Mouse (Mus musculus): ENCODE measurements around the gene Pbrm1.

Pbrm1 gene

GRCm38 (mm10) chr14:31081147-31081546, 62.2 kb downstream of the Pbrm1 start:
- DNase-seq = no peak

GRCm38 (mm10) chr14:31087433-31087832, 68.5 kb downstream of the Pbrm1 start:
- no peak for DNase-seq

GRCm38 (mm10) chr14:31088515-31088914, 69.6 kb downstream of the Pbrm1 start:
- no peak for DNase-seq

GRCm38 (mm10) chr14:31089918-31090317, 71.0 kb downstream of the Pbrm1 start:
- no peak for DNase-seq

- DNase-seq = no peak
Observed at GRCm38 (mm10) chr14:31105156-31105555, 86.2 kb downstream of the Pbrm1 start.

DNA sequence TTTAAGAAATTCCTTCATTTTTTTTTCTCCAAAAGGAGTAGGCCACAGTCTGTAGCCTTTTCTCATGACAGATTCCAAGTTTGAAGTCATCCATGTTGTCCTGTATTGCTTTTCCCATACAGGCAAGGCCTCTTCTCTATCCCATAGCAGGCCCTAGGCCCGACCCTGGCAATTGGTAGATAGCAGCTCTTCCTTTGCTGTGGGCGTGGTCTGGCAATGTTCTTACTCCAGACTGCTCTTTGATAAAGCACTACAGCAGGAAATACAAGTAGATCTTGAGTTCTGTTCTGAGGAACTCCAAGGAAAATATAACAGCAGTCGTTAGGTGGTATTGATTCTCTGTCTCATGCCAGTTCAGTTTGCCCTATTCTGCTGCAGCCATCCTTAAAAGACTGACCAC, 91.7 kb downstream of the Pbrm1 start:
- no peak for DNase-seq

DNA sequence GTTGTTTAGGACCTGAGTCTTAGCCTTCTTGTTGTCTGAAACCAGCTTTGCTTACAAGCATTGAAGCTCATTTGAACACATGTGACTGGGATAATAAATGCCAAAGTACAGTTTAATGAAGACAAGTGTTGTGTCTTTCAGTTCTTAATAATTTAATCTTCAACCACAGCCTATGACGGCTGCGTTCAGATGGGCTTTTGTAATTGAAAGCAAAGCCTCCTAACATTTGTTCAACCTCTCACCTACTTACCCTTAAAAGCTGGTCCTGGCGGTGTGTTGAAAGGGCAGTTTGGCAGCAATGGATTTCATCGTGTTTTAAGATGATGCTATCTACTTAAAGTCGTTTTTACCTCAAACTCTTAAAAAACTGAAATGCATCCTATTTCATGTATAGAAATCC, 93.2 kb downstream of the Pbrm1 start:
- peak; percentile 30 for DNase-seq

GRCm38 (mm10) chr14:31114011-31114410, 95.1 kb downstream of the Pbrm1 start:
- no peak for DNase-seq

DNA sequence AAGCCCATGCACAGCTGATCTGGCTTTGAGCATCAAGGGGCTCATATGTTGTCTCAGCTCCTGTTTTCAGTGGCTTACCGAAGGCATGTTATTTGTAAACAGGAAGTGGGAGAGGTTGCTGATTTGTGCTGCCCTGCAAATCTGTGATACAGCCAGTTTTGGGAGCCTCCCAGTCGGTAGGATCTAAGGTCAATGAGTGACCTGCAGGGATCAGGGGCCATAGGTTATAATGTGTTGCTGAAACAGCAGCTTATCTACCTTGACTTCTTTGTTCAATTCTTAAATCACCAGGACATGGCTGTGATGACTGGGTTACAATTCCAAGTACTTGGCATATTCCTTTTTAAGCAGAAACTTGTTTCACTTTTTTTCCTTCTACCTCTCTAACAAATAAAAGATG, 96.6 kb downstream of the Pbrm1 start:
- no peak for DNase-seq

GRCm38 (mm10) chr14:31125106-31126075, 106.5 kb downstream of the Pbrm1 start:
- no peak for DNase-seq

GRCm38 (mm10) chr14:31126826-31127225, 107.9 kb downstream of the Pbrm1 start:
- DNase-seq = no peak

DNA sequence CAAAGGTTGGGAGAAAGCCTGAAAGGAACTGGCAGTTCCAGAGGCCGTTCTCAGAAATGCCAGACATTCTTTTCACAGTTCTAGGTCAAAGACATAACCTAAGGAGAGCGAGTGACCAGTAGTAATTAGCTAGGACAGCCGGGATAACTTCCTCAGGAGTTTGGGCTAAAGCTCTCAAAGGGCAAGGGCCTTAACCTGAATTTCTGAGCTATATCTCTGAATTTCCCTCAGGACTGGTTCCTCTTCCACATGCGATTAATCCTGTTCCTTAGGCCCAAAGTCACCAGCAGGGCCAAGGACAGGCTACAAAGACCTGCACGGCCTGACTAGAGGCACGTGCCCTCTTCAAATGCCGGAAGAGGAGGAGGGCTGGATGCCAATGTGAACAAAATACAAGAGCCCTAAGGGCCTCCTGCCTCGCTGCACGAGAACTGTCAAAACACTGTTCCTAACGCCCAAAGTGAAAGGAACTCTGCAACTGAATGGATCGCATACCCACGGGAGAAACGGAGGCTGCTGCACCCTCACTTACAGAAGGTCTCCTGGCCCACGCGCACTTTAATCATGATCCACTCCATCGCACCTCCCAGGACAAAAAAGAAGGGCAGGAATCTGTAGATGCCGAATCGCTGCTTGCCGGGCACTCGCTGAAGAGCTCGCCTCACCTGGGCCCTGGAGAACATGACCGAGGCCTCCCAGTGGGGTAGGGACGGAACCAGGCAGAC, 109.3 kb downstream of the Pbrm1 start:
- peak; percentile 79 for DNase-seq

DNA sequence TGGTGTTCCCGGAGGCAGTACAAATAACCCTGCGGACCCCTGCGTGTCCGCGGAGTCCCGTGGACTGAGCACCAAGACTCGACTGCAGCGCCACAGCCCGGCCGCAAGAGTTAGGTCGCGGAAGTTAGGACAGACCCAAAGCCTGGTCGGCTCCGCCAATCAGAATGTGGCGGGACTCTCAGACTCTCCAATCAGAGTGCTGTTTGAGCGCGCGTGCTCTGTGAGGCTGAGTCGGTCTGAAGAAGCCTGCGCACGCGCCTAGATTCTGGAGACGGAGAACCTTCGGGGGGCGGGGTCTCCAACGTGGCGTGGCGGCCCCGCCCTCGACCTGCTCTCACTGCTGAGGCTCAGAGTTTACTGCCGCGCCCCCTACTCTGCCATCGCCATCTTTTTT, 109.9 kb downstream of the Pbrm1 start, which contains the start of gene Smim4:
Gene Smim4, minus strand, starts transcription at position 131 of the 394 bp plus-strand sequence.
- DNase-seq = peak; percentile 99

DNA sequence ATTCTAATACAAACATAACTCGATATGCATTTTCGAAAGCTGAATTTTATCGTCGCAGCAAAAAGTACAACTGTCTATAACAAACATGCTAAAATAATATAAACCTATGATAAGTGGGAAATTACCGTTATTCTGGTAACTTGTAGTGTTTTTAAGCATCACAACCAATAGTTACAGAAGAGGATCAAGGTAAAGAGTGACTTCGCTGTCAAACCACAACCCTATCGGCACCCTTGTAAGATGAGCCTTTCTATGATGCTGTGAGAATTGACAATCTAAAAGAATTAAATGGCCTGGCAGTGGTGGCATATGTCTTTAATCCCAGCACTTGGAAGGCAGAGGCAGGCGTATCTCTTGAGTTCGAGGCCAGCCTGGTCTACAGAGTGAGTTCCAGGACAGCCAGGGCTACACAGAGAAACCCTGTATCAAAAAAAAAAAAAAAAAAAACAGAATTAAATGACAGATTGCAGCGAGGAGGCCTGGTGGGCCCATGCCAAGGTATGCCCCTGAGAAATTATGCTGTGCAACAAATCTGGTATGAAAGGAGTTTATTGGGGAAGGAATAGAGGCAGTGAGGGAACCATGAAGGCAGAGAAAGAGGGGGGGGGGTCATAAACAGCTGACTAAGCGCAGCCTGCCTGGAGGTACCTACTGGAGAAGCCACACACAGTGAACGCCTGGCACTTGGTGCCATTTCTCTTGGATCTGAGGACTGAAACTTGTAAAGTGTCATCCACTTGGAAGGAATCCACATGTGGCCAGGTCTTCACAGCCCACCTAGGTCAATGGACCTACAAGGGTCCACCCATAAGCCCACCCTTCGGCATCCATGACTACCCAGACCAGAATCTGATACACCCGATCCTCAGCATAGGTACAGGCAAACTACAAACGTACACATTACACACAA, 110.6 kb downstream of the Pbrm1 start:
- DNase-seq = no peak

DNA sequence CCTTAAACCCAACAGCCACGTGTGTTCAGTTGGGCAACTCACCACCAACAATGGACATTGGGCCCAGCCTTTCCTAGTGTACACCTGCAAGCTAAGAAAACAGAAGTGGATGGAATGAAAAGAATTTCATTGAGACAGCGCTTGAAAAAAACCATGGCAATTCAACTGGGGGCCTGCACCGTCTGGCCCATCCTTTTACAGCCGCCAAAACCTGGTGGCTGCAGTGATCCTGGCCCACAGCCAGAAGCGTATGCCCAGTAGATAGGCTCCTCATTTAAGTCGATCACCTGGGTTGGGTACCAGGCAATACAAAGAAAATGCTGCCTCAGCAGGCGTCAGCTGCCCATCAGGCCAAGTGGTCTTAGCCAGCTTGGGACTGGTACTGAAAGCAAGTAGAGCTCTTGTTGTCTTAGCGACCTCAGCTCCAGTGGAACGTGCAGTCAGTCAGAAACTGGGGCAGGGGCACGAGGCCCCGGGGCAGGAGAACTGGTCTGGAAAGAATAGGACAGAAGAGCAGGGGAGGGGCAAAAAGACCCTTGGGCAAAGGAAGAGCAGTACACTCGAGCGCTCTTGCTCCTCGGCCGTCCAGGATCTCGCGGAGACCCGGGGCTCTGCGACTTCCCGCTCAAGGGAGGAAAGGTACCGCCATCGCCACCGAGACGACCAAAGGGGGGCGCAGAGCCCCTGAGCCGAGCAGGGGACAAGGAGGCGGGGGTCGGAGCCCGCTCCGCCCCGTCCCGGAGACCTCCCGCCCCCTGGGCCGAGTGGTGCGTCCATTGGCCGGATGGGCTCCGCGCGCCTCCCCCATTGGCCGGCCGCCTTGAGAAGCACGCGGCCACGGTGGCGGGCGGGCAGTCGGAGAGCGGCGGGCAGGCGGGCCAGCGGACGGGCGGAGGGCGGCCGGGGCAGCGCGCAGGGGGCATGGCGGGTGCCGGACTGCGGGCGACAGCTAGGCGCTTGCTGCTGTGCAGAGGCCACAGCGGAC, 111.6 kb downstream of the Pbrm1 start, which contains the start of gene Nt5dc2:
Gene Nt5dc2, plus strand, starts transcription at position 818 of the 985 bp plus-strand sequence.
- DNase-seq = peak; percentile 95

GRCm38 (mm10) chr14:31131272-31131821, 112.4 kb downstream of the Pbrm1 start:
- DNase-seq = no peak

DNA sequence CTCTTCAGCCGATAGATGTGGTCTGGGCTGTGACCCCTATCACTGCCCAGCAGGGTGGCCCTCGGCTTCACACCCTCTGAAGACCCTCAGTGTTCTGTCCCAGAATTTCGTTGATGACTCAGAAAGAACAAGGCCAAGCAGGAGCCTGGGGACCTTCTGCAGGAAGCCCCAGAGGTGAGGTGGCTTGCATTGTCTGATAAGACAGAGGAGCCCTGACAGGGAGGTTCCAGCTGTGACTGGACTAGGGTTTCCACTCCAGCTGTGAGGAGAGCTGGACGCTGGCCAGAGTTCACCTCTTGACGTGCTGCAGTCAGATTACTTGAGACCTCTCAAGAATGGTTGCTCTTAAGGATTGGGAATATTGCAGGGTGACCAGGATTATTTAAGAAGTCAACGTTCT, 113.1 kb downstream of the Pbrm1 start:
- DNase-seq = peak; percentile 59

DNA sequence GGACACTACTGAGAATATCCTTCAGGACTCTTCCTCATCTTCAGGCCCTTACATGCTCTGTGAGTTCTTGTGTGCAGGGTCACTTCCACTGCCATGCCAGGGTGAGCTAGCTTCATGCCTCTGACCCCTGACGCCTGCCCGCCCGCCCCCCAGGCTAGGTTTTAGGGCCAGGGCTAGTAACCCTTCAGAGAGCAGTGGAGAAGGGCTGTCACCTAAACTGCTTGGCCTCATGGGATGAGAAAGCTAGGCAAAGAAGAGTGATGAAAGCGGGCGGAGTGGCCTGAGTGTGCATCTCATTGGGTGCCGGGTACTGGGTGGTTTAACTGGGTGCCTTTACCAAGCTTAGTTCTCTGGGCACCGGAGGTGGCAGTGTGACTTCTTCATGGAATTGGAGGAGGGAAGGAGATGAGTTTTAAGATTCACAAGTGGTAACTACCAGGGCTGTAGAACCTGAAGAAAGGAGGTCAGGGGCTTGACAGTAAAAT, 113.6 kb downstream of the Pbrm1 start:
- no peak for DNase-seq

DNA sequence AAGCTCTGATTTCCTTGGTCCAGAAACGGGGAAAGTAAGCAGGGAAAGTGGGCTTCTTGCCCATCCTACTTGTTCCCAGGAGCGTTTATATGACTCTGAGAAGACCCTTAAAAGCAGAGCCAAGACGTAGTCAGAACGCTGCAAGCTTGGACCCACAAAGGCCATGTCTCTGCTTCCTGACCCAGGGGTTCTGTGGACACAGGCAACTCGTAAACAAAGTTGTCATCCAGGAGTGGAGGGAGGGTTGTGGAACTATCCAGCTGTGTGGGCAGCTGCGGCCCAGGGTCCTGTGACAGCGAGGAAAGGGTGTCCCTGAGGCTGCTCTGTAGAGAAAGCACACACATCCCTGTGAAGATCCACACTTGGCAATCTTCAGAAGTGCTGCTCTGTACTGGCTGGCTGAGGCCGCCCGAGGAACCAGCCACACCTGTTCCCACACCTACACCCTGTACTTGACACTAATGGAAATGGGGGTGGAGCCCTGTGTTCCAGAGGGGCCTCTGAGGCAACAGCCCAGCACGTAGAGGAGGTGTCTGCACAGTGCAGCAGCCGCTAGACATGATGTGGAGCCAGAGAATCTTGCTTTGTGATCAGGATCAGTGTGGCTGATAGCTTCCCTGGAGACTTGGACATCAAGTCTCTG, 114.2 kb downstream of the Pbrm1 start:
- no peak for DNase-seq
